Mouse (Mus musculus): ENCODE results near the gene Gpc3. TPM values are rescaled to one million over a fixed set of nuclear protein-coding genes. Genes with fewer than 3 reads are reported as not detected.
A peak's percentile ranks its signal among the peaks of the same experiment; 100 is the strongest.

Gene Gpc3
- polyA plus RNA-seq (2012; rRNA removed): 149 and 172 TPM in 2 replicates

GRCm38 (mm10) chrX:52613328-52614030 is at the start of gene Gpc3:
Gene Gpc3 (minus strand): TSS chrX:52613950.
- Histone ChIP-seq H3K4me3 (replicated peaks; ENCODE audit: extremely low read depth, low read depth, low read length) (peak within 1 kb of the TSS; percentile 49), H3K4me1 (ENCODE audit: control insufficient read depth, insufficient read depth, low read length) (no peaks in the 10 kb centered on the region)
- DNase-seq: peak; percentile 58
- WGBS: 29% methylated on average over 48 of the region's 48 CpGs
- TF ChIP-seq CTCF (IDR thresholded peaks at IDR 0.05; ENCODE audit: insufficient read depth, low read length) (no peak), POLR2A (IDR thresholded peaks at IDR 0.05; ENCODE audit: borderline replicate concordance, extremely low read depth, low read depth, low read length) (no peak)

GRCm38 (mm10) chrX:52651975-52652374 is 38.2 kb upstream of the Gpc3 start:
- Histone ChIP-seq H3K4me1 (ENCODE audit: control insufficient read depth, insufficient read depth, low read length) (no peaks in the 10 kb centered on the region), H3K4me3 (replicated peaks; ENCODE audit: extremely low read depth, low read depth, low read length) (no peak overlapping the region)
- 30% methylated on average over 10 of the region's 10 CpGs for WGBS
- peak; percentile 4 for DNase-seq
- TF ChIP-seq CTCF (IDR thresholded peaks at IDR 0.05; ENCODE audit: insufficient read depth, low read length) (no peak), POLR2A (IDR thresholded peaks at IDR 0.05; ENCODE audit: borderline replicate concordance, extremely low read depth, low read depth, low read length) (no peak)

DNA sequence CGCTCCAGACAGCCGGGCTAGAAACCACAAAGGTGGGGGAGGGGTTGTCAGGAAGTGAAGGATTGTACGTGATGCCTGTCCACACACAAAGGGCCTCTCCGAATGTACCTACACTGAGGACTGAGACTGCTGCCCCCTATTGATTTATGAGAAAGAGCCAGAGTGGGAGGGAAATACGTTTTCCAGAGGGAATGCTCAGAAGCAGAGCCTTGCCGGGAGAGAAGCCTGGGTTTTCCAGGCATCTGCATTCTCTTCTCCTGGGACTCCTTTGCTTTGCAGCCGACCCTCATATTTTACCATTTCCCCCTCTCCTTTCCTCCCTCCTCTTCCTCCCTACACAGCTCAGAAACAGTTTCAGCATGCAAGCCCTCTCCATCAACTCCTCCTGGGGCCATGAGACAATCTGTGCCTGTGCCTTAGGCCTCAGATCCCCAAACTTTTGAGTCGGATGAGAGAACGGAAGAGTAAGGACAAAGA is 37.8 kb upstream of the Gpc3 start:
- TF ChIP-seq CTCF (IDR thresholded peaks at IDR 0.05; ENCODE audit: insufficient read depth, low read length) (no peak), POLR2A (IDR thresholded peaks at IDR 0.05; ENCODE audit: borderline replicate concordance, extremely low read depth, low read depth, low read length) (no peak)

DNA sequence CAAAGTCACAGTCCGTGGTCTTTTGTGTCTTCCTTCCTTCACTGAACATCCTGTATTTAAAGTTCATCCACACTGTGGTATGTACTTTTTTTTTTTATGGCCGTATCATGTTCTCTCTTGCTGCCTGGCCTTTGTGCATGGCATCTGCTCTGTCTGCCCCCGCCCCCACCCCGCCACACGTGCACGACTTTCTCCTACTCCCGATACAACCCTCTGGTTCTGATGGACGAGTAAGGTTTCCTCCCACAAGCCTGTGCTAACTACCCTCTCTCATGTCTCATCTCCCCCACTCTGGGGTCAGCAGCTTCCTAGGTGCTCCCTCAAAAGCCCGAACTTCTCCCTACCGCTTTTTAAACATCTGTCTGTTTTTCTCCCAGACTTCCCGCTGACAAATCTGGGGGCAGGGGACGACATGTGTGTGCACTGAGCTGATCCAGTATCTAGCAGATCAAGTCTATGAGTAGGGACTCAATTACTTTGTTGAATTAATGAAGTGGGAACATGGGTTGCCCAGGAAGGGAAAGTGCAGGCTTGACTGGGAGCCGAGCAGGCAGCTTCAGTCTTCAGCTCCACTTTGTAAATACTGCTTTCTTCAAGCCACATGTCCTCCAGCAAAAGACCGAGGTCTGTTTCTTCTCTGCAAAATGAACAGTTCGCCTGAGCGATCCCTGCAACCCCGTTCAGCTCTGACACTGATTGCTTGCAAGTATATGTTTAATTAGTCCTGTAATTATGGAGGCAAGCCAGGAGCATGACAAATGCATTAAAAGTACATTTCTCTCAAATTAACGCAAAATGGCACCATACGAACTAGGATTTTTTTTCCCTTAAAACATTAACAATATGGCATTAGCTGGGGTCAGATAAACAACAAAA is 35.4 kb upstream of the Gpc3 start:
- TF ChIP-seq POLR2A (IDR thresholded peaks at IDR 0.05; ENCODE audit: borderline replicate concordance, extremely low read depth, low read depth, low read length) (no peak), CTCF (IDR thresholded peaks at IDR 0.05; ENCODE audit: insufficient read depth, low read length) (no peak)
- 49% methylated on average over 19 of the region's 19 CpGs for WGBS
- peaks cover 3% of the 10 kb centered on the region; the same call in 1 of the 2 replicates for H3K4me1 ChIP-seq (ENCODE audit: control insufficient read depth, insufficient read depth, low read length)

More for the DNA sequence above, 37.8 kb upstream of the Gpc3 start:
- no peak for DNase-seq
- H3K4me3 ChIP-seq (replicated peaks; ENCODE audit: extremely low read depth, low read depth, low read length): no peak overlapping the region
- WGBS: 39% methylated on average over 9 of the region's 9 CpGs
- no peaks in the 10 kb centered on the region for H3K4me1 ChIP-seq (ENCODE audit: control insufficient read depth, insufficient read depth, low read length)

GRCm38 (mm10) chrX:52644393-52644792 is 30.6 kb upstream of the Gpc3 start:
- TF ChIP-seq POLR2A (IDR thresholded peaks at IDR 0.05; ENCODE audit: borderline replicate concordance, extremely low read depth, low read depth, low read length): no peak
- DNase-seq: no peak
- no peak overlapping the region for H3K4me3 ChIP-seq (replicated peaks; ENCODE audit: extremely low read depth, low read depth, low read length)
- H3K4me1 ChIP-seq (ENCODE audit: control insufficient read depth, insufficient read depth, low read length): peaks cover 3% of the 10 kb centered on the region
- WGBS: 52% methylated on average over 7 of the region's 7 CpGs

More for the DNA sequence above, 35.4 kb upstream of the Gpc3 start:
- no peak for DNase-seq
- no peak overlapping the region for H3K4me3 ChIP-seq (replicated peaks; ENCODE audit: extremely low read depth, low read depth, low read length)

DNA sequence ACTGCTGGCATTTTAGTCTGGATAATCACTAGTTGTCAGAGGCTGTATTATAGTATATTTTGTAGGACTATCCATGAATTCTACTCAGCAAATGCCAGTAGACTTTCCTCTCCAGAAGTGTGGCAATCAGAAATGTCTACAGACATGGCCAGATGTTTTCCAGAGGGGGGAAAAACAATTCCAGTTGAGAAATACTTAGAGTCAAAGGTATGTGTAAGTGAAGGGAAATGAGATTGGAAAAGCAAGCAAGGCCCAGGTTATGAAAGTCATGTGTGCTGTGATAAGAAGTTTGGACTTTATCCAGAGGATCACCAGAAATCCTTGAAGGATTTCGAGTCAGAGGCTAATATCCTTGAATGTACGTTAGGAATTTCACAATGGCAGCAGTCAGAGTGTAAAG is 29.6 kb upstream of the Gpc3 start:
- Histone ChIP-seq H3K4me3 (replicated peaks; ENCODE audit: extremely low read depth, low read depth, low read length) (no peak overlapping the region), H3K4me1 (ENCODE audit: control insufficient read depth, insufficient read depth, low read length) (peaks cover 3% of the 10 kb centered on the region)
- TF ChIP-seq CTCF (IDR thresholded peaks at IDR 0.05; ENCODE audit: insufficient read depth, low read length) (no peak), POLR2A (IDR thresholded peaks at IDR 0.05; ENCODE audit: borderline replicate concordance, extremely low read depth, low read depth, low read length) (no peak)
- WGBS: 38% methylated on average over 2 of the region's 2 CpGs
- no peak for DNase-seq

DNA sequence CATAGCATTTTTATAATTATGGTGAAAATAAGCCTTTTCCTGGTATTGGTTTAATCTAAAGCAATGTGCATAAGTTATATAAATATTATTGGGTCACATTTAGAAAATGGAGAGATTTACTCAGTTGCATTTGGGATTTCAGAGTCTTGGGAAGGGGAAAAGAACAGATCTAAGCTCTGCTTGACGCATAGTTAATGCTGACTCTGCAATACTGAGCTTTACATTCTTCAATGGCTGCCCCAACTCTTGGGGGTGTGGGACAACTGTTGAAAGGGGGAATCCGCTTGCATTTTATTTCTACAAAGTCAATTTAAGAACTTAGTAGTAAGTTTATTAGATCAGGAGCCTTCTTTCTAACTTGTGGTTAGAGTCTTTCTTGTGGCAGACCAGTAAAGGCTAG is 28.4 kb upstream of the Gpc3 start:
- peaks cover 3% of the 10 kb centered on the region for H3K4me1 ChIP-seq (ENCODE audit: control insufficient read depth, insufficient read depth, low read length)
- 80% methylated on average over 2 of the region's 2 CpGs for WGBS
- H3K4me3 ChIP-seq (replicated peaks; ENCODE audit: extremely low read depth, low read depth, low read length): no peak overlapping the region
- DNase-seq: no peak
- TF ChIP-seq CTCF (IDR thresholded peaks at IDR 0.05; ENCODE audit: insufficient read depth, low read length): no peak
- TF ChIP-seq POLR2A (IDR thresholded peaks at IDR 0.05; ENCODE audit: borderline replicate concordance, extremely low read depth, low read depth, low read length): no peak

GRCm38 (mm10) chrX:52637419-52637818 is 23.7 kb upstream of the Gpc3 start:
- no peak overlapping the region for H3K4me3 ChIP-seq (replicated peaks; ENCODE audit: extremely low read depth, low read depth, low read length)
- DNase-seq: no peak
- TF ChIP-seq POLR2A (IDR thresholded peaks at IDR 0.05; ENCODE audit: borderline replicate concordance, extremely low read depth, low read depth, low read length) (no peak), CTCF (IDR thresholded peaks at IDR 0.05; ENCODE audit: insufficient read depth, low read length) (no peak)
- H3K4me1 ChIP-seq (ENCODE audit: control insufficient read depth, insufficient read depth, low read length): no peaks in the 10 kb centered on the region

GRCm38 (mm10) chrX:52633976-52634375 is 20.2 kb upstream of the Gpc3 start:
- Histone ChIP-seq H3K4me3 (replicated peaks; ENCODE audit: extremely low read depth, low read depth, low read length) (no peak overlapping the region), H3K4me1 (ENCODE audit: control insufficient read depth, insufficient read depth, low read length) (no peaks in the 10 kb centered on the region)
- no peak for DNase-seq
- WGBS: 70% methylated on average over 6 of the region's 6 CpGs
- no peak for TF ChIP-seq POLR2A (IDR thresholded peaks at IDR 0.05; ENCODE audit: borderline replicate concordance, extremely low read depth, low read depth, low read length)
